Mouse (Mus musculus) forebrain, embryonic 14.5 days (tissue): ENCODE measurements around the gene Tmem50b. TPM values are rescaled to one million over a fixed set of nuclear protein-coding genes. Genes with fewer than 3 reads are reported as not detected.

Experiments used
- ATAC-seq: fragments of 200-750 bp; cut with Nextera tagmentation; 2 replicates; pipeline ENCODE4 v1.8.0; 2017; ENCODE audit warnings: mild to moderate bottlenecking, moderate library complexity
- DNase-seq: peaks from one replicate; pipeline ENCODE4 v3.0.0-alpha.2; 2015; ENCODE audit warnings: low spot score
- H3K27ac ChIP-seq: fragments of 300-500 bp; sonication (generic); 2 replicates; pipeline ENCODE4 v1.5.1; 2014; ENCODE audit warnings: low read depth, mild to moderate bottlenecking, control low read depth, low read length, moderate library complexity
- H3K27me3 ChIP-seq: fragments of 300-500 bp; sonication (generic); replicated peaks from 2 replicates; pipeline ENCODE4 v1.6.1; 2014; ENCODE audit warnings: low read length, control low read depth, mixed read lengths; ENCODE audit not compliant: control insufficient read depth, insufficient read depth
- H3K36me3 ChIP-seq: fragments of 300-500 bp; sonication (generic); 2 replicates; pipeline ENCODE4 v1.6.1; 2014; ENCODE audit warnings: low read length, control low read depth; ENCODE audit not compliant: control insufficient read depth, insufficient read depth
- H3K4me1 ChIP-seq: fragments of 300-500 bp; sonication (generic); 2 replicates; pipeline ENCODE4 v1.6.1; 2014; ENCODE audit warnings: antibody characterized with exemption, low read length, control low read depth; ENCODE audit not compliant: control insufficient read depth, insufficient read depth
- H3K4me2 ChIP-seq: fragments of 300-500 bp; sonication (generic); 2 replicates; pipeline ENCODE4 v1.6.1; 2014; ENCODE audit warnings: mild to moderate bottlenecking, control low read depth, low read length
- H3K4me3 ChIP-seq: fragments of 300-500 bp; sonication (generic); 2 replicates; pipeline ENCODE4 v1.5.1; 2014; ENCODE audit warnings: low read depth, low read length, control low read depth
- H3K9ac ChIP-seq: fragments of 300-500 bp; sonication (generic); 2 replicates; pipeline ENCODE4 v1.6.1; 2014; ENCODE audit warnings: mild to moderate bottlenecking, low read length, control low read depth, moderate library complexity
- H3K9me3 ChIP-seq: fragments of 300-500 bp; sonication (generic); replicated peaks from 2 replicates; pipeline ENCODE4 v1.6.1; 2016; ENCODE audit warnings: low read length, control low read depth, mixed read lengths; ENCODE audit not compliant: control insufficient read depth
- WGBS: fragments of 180-500 bp; shearing (Covaris S2); extraction: QIAGEN DNeasy Blood & Tissue Kit; methylation state at CpG from one replicate; pipeline ENCODE4 v1.1.7; 2014; 5-methylcytosine and 5-hydroxymethylcytosine counted together
- polyA plus RNA-seq: library from polyadenylated mRNA; unstranded; fragments of >200 nt; fragmentation: Nextera tagmentation; extraction: Ambion mirVana; gene quantifications from 2 replicates; pipeline ENCODE4 v1.2.1, GENCODE M21; 2014

Tmem50b gene
- polyA plus RNA-seq, 1 experiment from 2014 or later = 105 TPM

GRCm38 (mm10) chr16:91618511-91619501 lies 21.2 kb upstream of the Tmem50b start, which contains the start of gene Dnajc28:
Gene Dnajc28, minus strand, starts transcription at chr16:91619026.
- DNase-seq (peak; percentile 91), ATAC-seq (peak; percentile 97)
- WGBS = 9% methylated on average over 39 of the region's 39 CpGs
- Histone ChIP-seq H3K27me3 (no peaks in the 10 kb centered on the region), H3K4me1 (0 out of 2 replicates have a peak, but pooled peaks cover 4% of the 10 kb centered on the region), H3K9ac (peak within 1 kb of the TSS; percentile 74), H3K36me3 (peaks cover 38% of the 10 kb centered on the region), H3K27ac (no peak within 1 kb of the TSS), H3K4me2 (peak within 1 kb of the TSS; percentile 59), H3K9me3 (no peaks in the 10 kb centered on the region), H3K4me3 (peak within 1 kb of the TSS; percentile 62)

DNA sequence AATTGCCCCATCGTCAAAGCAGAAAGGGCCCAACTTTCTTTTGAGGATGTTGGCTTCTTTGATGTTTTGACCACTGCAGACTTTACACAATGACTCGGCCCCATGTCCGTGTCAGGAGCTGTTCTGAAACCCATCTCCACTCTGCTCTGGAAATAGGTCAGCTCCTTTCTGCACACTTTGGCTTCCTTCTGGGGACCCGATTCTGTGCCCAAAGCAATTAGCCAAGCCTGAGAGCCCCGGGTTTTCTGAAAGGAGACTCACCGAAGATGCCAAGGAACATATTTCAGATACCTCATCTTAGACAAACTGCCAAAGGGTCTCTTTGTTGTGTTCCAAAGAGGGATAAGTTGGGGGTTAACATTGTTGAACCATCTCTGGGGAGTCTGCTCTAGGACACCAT lies 17.0 kb upstream of the Tmem50b start:
- DNase-seq (no peak), ATAC-seq (no peak)
- no peak overlapping the region for H3K9ac ChIP-seq
- H3K4me1 ChIP-seq = 0 out of 2 replicates have a peak, but pooled peaks cover 4% of the 10 kb centered on the region
- no peak overlapping the region for H3K4me2 ChIP-seq
- H3K4me3 ChIP-seq = no peak overlapping the region
- H3K27me3 ChIP-seq = no peaks in the 10 kb centered on the region
- H3K9me3 ChIP-seq = no peaks in the 10 kb centered on the region
- WGBS = 82% methylated on average over 6 of the region's 6 CpGs
- H3K27ac ChIP-seq = no peak overlapping the region
- no peaks in the 10 kb centered on the region for H3K36me3 ChIP-seq

DNA sequence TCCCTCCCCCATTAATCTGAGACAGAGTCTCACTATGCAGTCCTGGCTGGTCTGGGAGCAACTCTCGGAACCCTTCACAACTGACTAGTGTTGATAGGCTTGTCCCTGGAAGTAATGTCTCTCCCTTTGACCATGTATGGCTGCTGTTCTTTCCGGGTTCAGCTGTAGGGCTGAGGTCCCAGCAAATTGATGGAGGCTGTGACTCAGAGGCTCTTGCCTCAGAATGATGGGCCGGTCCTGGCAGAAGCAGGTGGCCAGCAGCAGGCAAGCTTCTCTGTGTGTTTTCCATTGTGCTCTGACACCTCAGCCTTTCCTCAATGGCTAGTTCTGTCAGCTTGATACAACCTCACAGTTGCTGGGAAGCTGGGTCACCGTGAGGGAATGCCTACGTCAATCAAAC lies 14.9 kb upstream of the Tmem50b start:
- H3K27ac ChIP-seq = no peak overlapping the region
- H3K9ac ChIP-seq = no peak overlapping the region
- no peaks in the 10 kb centered on the region for H3K36me3 ChIP-seq
- DNase-seq = no peak
- no peak overlapping the region for H3K4me3 ChIP-seq
- H3K4me1 ChIP-seq = no peaks in the 10 kb centered on the region
- H3K4me2 ChIP-seq = no peak overlapping the region
- ATAC-seq = no peak
- H3K9me3 ChIP-seq = no peaks in the 10 kb centered on the region
- WGBS = 77% methylated on average over 5 of the region's 5 CpGs
- no peaks in the 10 kb centered on the region for H3K27me3 ChIP-seq

DNA sequence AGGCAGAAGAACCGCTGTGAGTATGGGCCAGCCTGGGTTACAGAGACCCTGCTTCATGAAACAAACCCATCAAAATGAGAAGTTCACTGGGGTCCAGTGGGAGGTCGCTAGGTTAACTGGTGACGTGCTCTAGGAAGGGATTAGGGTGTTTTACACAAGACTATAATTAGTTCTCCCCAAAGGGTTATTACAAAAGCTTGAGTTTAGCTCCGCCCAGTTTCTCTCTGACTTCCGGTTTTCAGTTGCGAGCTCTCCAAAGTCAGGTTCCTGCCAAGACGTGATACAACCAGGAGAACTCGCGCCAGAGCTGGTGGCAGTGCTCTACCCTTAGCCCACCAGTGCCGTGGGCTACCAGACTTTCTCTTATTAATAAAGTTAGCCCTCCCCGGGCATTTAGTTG lies 13.6 kb upstream of the Tmem50b start:
- 61% methylated on average over 11 of the region's 11 CpGs for WGBS

GRCm38 (mm10) chr16:91609501-91610245 lies 12.1 kb upstream of the Tmem50b start:
- H3K4me1 ChIP-seq = no peaks in the 10 kb centered on the region
- H3K4me2 ChIP-seq = no peak overlapping the region
- no peak overlapping the region for H3K27ac ChIP-seq
- no peaks in the 10 kb centered on the region for H3K27me3 ChIP-seq
- no peak overlapping the region for H3K4me3 ChIP-seq
- no peaks in the 10 kb centered on the region for H3K9me3 ChIP-seq
- H3K36me3 ChIP-seq = no peaks in the 10 kb centered on the region
- H3K9ac ChIP-seq = no peak overlapping the region
- ATAC-seq = no peak
- 82% methylated on average over 9 of the region's 9 CpGs for WGBS
- no peak for DNase-seq

More for the DNA sequence above, 13.6 kb upstream of the Tmem50b start:
- H3K4me1 ChIP-seq = no peaks in the 10 kb centered on the region
- H3K4me2 ChIP-seq = no peak overlapping the region
- no peak overlapping the region for H3K4me3 ChIP-seq
- no peaks in the 10 kb centered on the region for H3K27me3 ChIP-seq
- no peak for ATAC-seq
- H3K9me3 ChIP-seq = no peaks in the 10 kb centered on the region
- H3K27ac ChIP-seq = no peak overlapping the region
- DNase-seq = no peak
- no peak overlapping the region for H3K9ac ChIP-seq
- no peaks in the 10 kb centered on the region for H3K36me3 ChIP-seq

DNA sequence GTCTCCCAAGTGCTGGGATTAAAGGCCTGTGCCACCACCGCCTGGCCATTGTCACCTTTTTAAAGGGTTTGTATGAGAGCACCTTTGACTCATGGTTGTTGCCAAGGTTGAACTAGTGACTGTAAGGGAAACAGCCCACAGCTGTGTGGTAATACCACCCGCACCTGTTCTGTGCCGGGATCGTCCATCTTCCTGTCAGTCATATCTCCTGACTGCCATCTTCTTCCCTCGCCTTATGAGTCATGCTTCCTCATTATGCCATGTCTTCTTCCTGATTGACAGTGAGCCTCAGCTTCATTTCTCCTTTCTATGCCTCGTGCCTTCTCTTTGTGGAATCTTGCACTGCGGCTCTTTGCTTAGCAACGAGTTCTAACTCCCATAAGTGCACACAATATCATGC lies 9.4 kb upstream of the Tmem50b start:
- 92% methylated on average over 8 of the region's 8 CpGs for WGBS
- ATAC-seq = no peak

GRCm38 (mm10) chr16:91605156-91605555 lies 7.6 kb upstream of the Tmem50b start:
- H3K4me2 ChIP-seq = no peak overlapping the region
- H3K27me3 ChIP-seq = no peaks in the 10 kb centered on the region
- H3K4me3 ChIP-seq = no peak overlapping the region
- DNase-seq = no peak
- H3K36me3 ChIP-seq = no peaks in the 10 kb centered on the region
- ATAC-seq = no peak
- H3K4me1 ChIP-seq = no peaks in the 10 kb centered on the region
- H3K9ac ChIP-seq = no peak overlapping the region
- 64% methylated on average over 6 of the region's 6 CpGs for WGBS
- no peaks in the 10 kb centered on the region for H3K9me3 ChIP-seq
- no peak overlapping the region for H3K27ac ChIP-seq

More for the DNA sequence above, 9.4 kb upstream of the Tmem50b start:
- H3K4me2 ChIP-seq = no peak overlapping the region
- H3K36me3 ChIP-seq = no peaks in the 10 kb centered on the region
- no peaks in the 10 kb centered on the region for H3K4me1 ChIP-seq
- H3K9me3 ChIP-seq = no peaks in the 10 kb centered on the region
- DNase-seq = no peak
- H3K9ac ChIP-seq = no peak overlapping the region
- H3K4me3 ChIP-seq = no peak overlapping the region
- no peaks in the 10 kb centered on the region for H3K27me3 ChIP-seq
- H3K27ac ChIP-seq = no peak overlapping the region

GRCm38 (mm10) chr16:91601693-91602092 lies 4.1 kb upstream of the Tmem50b start:
- ATAC-seq (no peak), DNase-seq (no peak)
- 79% methylated on average over 9 of the region's 9 CpGs for WGBS
- Histone ChIP-seq H3K27ac (no peak overlapping the region), H3K9ac (no peak overlapping the region), H3K36me3 (no peaks in the 10 kb centered on the region), H3K4me1 (peaks cover under 1% of the 10 kb centered on the region; the same call in 1 of the 2 replicates), H3K4me2 (no peak overlapping the region), H3K9me3 (no peaks in the 10 kb centered on the region), H3K27me3 (no peaks in the 10 kb centered on the region), H3K4me3 (no peak overlapping the region)
